Mouse (Mus musculus): ENCODE data around the gene Baz1b.

DNA sequence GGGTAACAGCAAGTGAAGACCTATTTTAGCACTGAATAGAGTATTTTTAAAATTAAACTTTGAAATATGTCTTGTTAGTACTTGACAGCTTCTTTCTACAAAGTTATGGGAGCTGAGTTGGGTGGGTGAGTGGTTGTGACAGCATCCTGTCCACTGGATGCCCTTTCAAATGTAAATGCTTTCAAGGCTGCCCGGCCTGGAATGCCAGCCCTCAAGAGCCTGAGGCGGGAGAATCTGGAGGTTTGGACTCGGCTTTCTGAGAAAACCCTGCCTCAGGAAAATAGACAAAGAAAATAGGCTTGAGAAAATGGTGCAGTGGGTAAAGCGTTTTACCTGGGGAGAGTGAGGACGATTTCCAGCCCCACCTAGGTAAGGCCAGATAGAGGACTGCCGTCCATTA is 5.3 kb upstream of the Baz1b start:
- TF ChIP-seq CTCF (IDR thresholded peaks at IDR 0.05; ENCODE audit: extremely low read depth, insufficient read length, insufficient replicate concordance, low read depth, low read length), result no peak
- no peak for TF ChIP-seq POLR2A (IDR thresholded peaks at IDR 0.05; ENCODE audit: low read depth, low read length)

All from small intestine, adult 2 months (tissue).